Mouse (Mus musculus) hindlimb bud, embryonic 11.5 days (tissue): ENCODE measurements around the gene Prpf6.
A peak's percentile ranks its signal among the peaks of the same experiment; 100 is the strongest.

Experiments
- DNase-seq: peaks from one replicate; pipeline ENCODE4 v3.0.0-alpha.2; 2012; ENCODE audit warnings: low read depth, low spot score; ENCODE audit errors: extremely low spot score

The Prpf6 gene

DNA sequence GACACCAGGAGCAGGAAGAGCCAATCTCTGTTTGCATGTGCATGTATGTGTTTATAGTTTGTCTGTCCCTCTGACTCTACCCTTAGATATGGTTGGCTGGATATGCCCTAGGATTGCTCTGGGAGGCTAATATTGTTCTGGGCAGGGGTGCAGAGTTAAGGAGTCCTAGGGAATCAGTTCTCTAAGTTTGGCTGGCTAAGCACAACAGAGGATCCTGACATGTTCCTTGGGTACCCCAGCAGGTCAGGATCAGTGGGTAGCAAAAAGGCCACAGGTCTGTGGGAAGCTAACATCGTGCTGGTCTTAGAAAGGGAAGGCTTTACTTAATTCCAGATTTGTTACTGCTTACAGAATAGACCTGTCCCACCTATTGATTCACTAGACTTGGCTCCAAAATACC lies 12.0 kb upstream of the Prpf6 start:
- DNase-seq = no peak

DNA sequence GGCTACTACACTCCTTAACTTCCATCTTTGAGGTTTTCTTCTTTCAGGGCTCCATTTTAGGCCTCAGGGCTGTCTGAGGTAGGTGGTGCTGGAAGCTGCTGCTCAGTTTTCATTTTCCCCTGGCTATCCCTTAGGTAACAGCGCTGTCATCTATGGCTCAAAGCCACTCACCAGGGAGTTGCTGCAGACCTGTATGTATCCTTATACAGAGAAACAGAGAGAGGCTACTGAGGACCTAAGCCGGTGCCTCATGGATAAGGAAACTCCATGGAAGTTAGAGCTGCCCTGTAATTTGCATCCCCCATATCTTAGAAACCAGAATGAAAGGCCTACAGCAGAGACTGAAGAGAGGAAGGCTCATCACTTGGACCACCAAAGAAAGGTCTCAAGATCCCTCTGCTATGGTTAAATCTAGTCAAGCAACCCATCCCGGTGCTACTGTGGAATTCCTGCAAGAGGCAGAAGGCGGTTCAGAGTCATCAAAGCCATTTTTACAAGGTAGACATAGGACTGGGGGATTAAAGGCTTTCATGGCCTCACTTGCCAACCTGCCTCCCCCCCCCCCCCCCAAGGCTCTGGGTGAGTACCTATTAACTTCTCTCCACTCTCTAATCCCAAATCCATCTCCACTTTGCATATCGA lies 11.4 kb upstream of the Prpf6 start:
- DNase-seq = no peak

DNA sequence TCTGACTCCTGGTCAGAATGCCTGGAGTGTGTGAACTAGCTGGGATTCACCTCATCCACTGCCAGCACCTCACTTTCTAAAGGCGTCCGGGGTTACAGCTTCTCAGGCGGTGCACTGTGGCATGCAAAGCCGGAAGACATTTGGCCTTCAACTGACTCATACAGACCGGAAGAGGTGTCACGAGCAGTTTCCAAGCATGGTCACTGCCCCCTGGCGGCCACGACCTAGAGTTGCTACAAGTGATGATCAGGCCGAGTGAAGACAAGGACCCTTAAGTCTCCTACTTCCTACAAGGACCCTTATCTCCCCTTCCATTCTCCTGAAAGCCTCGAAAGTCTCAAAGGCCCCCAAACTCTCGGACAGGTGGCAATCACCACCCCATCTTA lies 10.7 kb upstream of the Prpf6 start:
- DNase-seq = peak; percentile 84

DNA sequence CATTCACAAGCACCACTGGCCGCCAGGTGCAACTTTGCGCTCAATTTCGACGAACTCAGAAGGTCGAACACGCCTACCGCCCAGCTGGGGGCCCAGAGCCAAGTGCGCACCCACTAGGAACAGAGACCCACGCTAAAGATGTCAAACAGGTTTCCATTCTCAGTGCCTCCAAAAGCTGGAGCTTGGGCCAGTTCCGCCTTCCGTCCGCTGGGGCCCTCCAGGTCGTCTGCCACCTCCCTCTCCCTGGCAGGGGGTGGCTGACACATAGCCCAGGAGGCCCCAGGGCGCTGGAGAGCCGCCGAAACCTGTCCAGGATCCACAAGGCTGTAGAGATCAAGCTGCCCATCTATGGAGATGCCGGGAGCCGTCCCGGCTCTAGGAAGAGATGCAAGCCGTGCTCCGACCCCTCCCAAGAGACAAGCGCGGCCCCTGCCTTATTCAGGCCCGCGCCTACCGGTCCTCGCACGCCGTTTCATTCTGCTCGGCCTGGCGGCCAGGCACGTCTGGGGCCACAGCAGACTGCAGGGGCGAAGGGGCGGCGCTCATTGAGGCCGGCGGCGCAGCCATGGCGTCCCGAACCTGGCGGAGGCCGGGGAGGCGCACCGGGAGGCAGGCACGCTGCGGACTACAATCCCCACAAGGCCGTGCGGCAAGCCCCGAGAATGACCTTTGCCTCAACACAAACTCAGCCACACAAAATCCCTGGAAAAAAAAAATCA lies 10.1 kb upstream of the Prpf6 start:
- DNase-seq = no peak

DNA sequence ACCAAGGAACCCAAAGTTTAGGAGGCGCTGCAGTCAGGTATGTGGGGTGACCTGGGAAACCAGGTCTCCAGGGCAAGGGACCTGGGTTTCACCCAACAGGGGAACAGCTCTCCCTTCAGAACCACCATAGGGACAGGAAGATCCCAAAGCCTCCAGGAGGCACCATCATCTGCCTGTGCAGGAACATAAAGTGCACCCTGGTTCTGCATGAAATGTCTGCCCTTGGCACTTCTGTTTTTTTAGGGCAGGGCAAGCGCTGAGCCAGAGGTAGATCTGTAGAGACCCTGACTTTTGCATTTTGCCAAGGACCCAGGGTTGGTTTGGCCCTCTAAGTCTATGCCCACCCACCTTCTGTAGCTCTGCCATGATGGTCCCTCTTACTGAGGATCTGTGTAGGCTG lies 9.3 kb upstream of the Prpf6 start:
- DNase-seq = no peak

DNA sequence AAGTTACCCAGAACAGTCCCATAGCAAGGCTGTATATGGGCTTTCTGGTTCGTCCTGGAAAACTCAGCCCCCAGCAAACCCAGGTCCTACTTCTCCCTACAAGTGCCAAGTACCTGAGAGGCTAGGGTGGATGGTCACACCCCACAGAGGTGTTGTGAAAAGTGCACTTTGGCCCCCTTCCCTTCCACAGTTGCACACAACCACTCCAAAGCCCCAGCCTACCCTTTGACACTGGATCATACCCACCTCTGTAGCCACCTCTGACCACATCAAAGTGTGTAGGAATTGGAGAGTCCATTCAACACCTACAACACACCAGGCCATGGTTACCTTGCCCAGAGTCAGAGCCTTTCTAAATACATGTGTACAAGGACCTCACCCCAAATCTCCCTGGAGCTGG lies 8.7 kb upstream of the Prpf6 start:
- DNase-seq = no peak

DNA sequence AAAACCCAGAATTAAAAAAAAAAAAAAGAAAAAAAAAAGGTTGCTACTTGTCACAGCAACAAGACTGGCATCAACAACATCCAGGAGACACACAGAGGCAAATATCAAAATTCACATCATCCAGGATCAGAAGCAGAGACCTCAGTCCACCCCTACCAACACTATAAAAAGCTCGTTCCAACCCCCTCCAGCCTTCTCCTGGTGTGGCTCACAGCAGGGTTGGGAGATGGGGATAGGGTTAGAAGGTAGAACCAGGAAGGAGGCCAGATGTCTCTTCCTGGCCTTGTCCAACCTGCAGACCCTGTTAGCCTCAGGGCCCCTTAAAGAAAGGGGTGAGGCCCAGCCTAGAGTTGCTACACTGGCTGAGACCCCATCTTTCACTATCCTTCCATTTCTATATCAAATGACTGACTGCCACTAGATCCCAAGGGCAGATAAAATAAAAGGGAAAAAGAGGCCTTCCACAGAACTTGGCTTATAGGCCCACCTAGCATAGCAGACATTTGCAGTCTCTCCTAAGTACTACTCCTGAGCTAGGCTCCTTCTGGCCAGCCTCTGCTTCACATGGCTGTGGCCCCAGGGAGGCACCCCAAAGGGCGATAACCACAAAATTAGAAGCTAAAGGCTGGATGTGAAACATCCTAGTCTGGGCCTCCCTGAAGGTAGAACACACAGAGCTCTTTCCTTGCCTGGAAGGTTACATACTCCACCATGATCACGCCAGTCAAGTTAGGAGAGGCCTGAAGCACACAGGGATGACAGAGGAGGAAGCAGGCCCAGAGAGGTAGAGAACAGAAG lies 8.0 kb upstream of the Prpf6 start:
- DNase-seq = no peak

DNA sequence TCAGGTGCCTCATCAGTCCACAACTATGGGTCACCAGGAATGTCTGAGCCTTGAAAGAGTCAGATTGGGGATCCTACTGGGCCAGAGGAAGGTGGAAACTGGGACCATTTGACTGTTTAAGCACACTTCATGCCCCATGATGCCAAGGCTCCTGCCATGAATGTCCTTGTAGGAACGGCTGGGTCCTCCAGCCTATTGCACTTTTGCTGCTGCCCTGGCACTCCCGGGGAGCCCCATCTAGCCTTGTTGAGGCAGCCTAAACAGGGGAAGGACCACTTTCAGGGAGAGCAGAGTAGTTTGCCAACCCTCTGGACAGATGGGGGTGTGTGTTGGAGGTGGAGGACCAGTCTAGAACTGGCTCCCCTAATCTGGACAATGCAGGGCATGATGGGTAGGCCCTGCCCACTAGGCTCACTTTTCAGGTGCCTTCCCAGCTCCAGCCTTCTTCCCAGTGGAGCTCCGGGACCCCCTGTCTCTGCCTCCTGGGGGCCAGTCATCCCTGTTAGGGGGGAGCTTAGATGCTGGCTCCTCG lies 7.2 kb upstream of the Prpf6 start, which contains the start of gene Uckl1:
Gene Uckl1, minus strand, starts transcription at position 482 of the 532 bp plus-strand sequence.
- no peak for DNase-seq

DNA sequence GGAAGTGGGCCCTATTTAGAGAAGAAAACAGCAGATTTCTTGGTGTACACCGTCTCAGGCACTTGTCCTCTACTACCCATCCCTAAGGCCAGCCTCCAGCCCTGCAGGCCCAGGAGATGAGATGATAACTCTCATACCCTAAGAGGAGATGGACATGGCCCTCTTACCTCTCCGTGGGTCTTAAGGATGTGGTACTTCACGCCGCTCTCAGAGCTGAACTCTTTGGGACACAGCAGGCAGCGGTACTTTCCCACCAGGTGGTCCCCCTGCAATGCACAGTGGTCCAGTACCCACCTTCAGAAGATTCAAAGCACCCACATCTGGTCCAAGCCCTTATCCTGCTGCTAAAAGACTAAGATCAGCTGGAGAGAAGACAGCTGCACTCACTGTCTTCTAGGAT lies 6.2 kb upstream of the Prpf6 start:
- no peak for DNase-seq

DNA sequence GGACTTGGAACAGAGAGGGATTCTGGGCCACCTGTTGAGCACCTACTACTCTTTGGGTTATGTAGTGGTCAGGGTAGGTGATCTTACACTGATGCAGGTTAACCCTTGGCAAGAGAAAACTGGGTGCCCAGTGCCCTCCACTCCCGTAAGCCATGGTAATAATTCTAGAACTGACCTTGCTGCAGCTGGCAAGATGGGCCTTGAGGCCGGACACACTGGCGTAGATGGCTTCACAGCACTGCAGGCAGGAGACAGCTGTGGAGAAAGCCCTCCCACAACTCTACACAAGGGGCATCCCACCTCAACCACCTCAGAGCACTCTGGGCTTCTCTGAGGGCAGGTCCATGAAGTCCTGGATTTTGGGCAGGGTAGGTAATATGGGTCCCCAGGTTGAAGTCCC lies 5.5 kb upstream of the Prpf6 start:
- no peak for DNase-seq

DNA sequence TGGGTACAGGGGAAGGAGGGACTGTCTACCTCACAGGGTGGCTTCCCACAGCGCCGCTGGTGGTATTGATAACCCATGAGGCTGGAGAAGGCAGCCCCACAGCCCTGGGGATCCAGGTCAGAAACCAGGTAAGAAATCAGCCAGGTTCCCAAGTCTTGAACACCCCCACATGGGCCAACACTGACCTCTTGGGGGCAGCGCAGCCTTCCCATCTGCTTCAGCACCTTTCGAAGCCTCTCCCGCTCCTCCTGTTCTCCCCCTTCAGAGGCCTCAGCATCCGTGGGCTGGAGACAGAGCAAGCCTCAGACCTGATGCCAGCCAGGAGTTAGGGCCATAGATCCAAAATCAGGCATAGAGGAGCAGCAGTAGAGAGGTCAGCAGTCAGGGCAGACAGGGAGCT lies 3.9 kb upstream of the Prpf6 start:
- no peak for DNase-seq

DNA sequence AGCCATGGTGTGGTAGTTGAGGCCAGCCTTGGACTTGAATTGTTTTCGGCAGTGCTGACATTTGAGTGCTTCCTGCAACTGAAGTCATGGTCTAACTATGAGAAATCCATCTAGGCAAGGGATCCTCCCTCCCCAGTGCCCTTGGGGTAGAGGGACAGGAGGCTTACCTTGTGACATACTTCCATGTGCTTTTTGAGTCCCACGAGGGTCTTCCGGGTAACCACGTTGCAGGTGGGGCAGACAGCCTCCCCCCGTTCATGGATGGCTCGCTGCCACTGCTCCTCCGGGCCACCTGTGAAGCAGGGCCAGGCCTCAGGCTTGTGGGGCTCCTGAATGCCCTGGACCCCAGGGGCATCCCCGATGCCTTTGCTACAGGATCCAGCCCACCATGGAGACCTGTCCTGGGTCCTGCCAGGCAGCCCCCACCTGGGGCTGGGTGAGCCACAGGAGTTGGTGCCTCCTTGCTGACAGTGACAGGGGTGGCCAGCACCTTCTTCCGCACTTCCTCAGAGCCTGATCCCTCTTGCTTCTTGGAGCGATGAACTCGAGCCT lies 3.4 kb upstream of the Prpf6 start:
- DNase-seq = no peak

DNA sequence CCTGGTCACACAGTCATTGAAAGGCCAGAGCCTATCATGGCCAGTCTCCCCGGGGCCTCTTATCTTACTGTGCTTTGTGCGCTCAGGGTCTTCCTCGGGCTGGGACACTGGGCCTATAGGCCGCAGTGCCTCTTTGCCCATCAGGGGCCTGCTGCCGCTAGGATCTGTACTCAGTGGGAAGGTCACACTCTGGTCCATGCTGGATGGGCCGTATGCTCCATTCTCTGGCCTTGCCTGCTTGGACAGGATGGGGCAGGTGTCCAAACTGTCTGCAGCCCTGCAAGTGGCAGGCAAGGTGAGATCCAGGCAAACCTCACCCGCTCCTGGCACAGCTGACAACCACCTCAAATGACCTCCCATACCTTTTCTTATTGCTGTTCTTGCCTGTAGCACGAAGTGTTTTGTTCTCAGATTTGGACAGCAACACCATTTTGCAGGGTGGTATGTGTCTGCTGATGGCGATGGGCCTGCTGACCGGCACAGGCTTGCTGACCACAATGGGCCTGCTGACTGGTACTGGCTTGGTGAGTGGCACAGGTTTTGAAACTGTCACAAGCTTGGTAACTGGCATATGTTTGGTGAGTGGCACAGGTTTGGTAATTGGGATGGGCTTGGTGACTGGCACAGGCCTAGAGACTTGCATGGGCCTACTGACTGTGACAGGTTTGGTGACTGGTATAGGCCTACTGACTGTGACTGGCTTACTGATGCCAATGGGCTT lies 2.5 kb upstream of the Prpf6 start:
- no peak for DNase-seq

DNA sequence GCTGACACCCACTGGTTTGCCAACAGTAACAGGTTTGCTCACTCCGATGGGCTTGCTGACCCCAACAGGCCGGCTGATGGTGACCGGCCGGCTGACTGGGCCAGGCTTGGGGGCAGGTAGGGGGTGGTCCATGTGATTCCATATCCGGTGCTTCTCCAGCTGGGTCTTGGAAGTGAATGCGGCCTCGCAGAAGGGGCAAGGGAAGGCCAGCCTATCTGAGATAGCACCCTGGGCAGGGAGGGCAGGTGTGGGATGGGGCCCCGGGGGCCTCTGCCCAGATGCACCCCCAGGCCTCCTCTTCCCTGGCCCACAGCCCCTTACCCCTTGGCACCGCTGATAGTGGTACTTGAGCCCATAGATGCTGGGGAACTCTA lies 1.9 kb upstream of the Prpf6 start:
- no peak for DNase-seq

DNA sequence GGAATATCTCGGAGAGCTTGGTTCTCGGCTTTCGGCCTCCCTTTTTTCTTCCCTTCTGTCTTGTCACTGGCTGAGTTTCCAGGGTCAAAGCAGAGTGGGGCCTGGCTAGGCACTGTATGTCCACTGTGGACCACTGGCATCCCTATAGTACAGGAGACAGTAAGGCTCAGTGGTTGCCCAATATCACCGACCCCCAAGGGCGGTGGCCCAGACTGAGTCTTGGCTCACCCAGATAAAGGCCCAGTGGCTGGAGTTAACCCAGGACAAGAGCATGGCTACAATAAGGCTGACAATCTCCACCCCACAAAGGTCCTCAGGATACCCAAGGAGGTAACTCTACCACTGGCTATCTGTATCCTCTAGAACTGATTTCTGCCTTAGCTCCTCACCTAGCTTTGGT lies 1.2 kb upstream of the Prpf6 start:
- DNase-seq = no peak

DNA sequence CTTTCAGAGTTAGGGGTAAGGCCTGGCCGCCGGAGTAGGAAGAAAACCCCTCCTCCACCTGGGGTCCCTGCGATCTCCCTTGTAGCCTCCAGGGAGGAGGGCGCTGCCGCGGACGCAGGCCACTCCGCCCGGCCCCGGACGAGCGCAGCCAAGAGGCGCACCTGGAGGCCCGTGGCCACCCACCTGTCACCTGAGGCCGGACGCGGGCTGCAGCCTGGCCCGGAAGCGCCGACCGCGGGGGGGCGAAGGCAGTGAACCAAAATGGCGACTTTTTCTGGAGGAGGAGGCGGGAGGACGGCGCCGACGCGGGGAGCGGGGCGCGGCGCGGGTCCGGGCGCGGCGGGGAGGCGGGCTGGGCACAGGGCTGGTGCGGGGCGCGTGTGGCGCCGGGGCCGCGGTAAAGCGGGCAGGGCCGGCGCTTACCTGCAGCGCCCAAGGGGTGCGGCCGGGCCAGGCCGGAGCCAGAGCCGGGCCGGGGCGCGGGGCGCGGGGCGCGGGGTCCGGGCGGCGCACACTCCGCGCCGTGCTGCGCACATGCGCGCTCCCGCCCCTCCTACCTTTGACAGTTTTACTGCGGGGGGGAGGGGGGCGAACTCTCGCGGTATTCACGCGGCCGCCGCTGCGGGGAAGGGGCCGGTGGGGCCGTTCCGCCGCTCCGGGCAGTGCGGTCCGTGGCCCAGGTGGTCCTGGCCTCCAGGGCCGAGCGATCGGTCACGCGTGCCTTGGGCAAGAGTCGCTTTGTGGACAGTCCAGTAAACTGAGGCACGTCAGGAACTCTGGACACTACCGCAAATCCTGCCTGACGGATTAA lies 768 bp downstream of the Prpf6 start, which contains the start of gene Zfp512b:
Gene Zfp512b, minus strand, starts transcription at position 573 of the 811 bp plus-strand sequence.
- DNase-seq = no peak

DNA sequence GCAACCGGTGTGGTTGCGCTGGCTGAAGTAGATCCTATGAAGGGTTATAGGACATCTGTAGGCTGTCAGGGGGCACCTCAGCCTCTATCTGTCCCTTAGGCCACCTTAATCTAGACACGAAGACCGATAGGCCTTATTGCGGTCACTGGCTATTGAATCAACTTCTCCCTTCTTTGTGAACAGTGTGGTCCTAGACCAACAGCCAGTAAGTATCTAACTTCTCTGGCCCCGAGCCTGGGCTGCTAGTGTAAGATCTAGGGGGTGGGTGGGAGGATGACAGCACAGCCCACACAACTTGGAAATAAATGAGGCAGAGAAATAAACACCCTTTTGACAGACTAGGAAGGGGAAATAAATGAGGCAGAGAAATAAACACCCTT lies 1.4 kb downstream of the Prpf6 start:
- no peak for DNase-seq

DNA sequence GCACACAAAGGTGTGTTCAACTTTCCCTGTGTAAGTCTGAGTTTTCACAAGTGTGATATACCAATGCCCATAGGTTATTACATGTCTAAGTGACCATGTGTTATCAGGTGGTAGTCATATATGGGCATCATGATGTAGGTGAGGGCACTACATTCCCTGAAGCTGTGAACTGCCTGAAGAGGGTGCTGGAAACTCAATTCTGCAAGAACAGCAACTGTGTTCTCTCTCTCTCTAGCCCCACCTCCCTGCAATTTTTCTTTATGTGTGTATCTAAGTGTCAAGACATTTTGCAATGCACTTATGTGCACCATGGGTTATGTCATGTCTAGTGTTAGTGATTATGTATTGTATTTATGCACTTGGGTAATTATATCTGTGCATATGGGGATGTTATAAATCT lies 2.3 kb downstream of the Prpf6 start:
- DNase-seq = no peak

DNA sequence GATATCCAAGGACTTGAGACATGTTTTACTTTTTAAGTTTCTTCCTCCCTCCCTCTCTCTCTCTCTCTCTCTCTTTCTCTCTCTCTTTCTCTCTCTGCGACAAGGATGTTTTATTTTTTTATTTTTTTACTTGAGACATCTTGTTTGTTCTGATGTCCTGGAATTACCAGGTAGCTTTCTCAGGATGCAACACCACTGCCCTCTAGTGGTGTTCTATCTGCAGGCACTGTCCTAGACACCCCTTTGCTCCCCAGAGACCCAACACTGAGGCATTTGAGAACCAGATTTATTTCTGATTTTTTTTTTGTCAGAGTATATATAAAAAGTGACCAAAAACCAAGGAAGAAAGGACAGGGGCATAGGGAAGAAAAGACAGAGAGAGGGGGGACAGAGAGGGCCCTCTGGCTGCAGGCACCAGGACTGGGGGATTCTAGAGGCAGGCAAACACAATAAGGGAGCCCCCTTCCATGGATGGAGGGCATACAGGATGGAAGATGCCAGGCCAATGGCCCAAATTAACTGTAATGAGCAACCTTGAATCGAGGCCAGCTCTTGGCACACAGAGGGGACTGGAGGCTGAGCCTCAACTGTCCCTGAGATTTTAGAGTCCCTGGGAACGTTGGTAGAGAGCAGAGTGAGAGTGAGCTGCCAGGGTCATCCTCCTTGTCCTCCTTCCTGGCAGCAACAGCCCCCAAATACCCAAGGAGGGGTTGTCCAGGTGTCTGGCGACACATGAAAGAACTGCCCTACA lies 3.5 kb downstream of the Prpf6 start:
- DNase-seq = no peak
